Mouse (Mus musculus) midbrain, postnatal 0 days (tissue): ENCODE data around the gene Cog2. TPM values are rescaled to one million over a fixed set of nuclear protein-coding genes. Genes with fewer than 3 reads are reported as not detected.
A peak's percentile ranks its signal among the peaks of the same experiment; 100 is the strongest.

Source experiments
- ATAC-seq: fragments of 200-750 bp; cut with Nextera tagmentation; 2 replicates; pipeline ENCODE4 v1.8.0; 2017; ENCODE audit warnings: moderate number of reproducible peaks, mild to moderate bottlenecking, moderate TSS enrichment, moderate library complexity; ENCODE audit not compliant: low FRiP score
- DNase-seq: peaks from one replicate; pipeline ENCODE4 v3.0.0-alpha.2; 2015; ENCODE audit warnings: low spot score
- H3K27ac ChIP-seq: fragments of 300-500 bp; sonication (generic); 2 replicates; pipeline ENCODE4 v1.5.1; 2014; ENCODE audit warnings: low read depth, mild to moderate bottlenecking, low read length, mixed read lengths
- H3K27me3 ChIP-seq: fragments of 300-500 bp; sonication (generic); 2 replicates; pipeline ENCODE4 v1.6.1; 2014; ENCODE audit warnings: low read length, control low read depth, mixed read lengths; ENCODE audit not compliant: insufficient read depth
- H3K36me3 ChIP-seq: fragments of 300-500 bp; sonication (generic); 2 replicates; pipeline ENCODE4 v1.6.1; 2014; ENCODE audit warnings: low read length, control low read depth, mixed read lengths; ENCODE audit not compliant: insufficient read depth
- H3K4me1 ChIP-seq: fragments of 300-500 bp; sonication (generic); 2 replicates; pipeline ENCODE4 v1.6.1; 2014; ENCODE audit warnings: mild to moderate bottlenecking, control low read depth, antibody characterized with exemption, low read length, mixed read lengths; ENCODE audit not compliant: insufficient read depth
- H3K4me2 ChIP-seq: fragments of 300-500 bp; sonication (generic); 2 replicates; pipeline ENCODE4 v1.6.1; 2014; ENCODE audit warnings: low read depth, mild to moderate bottlenecking, low read length, mixed read lengths; ENCODE audit not compliant: poor library complexity, severe bottlenecking
- H3K4me3 ChIP-seq: fragments of 300-500 bp; sonication (generic); 2 replicates; pipeline ENCODE4 v1.5.1; 2014; ENCODE audit warnings: low read depth, mild to moderate bottlenecking, low read length, moderate library complexity
- H3K9ac ChIP-seq: fragments of 300-500 bp; sonication (generic); replicated peaks from 2 replicates; pipeline ENCODE4 v1.6.1; 2014; ENCODE audit warnings: mild to moderate bottlenecking, low read length, moderate library complexity, mixed read lengths; ENCODE audit not compliant: poor library complexity, severe bottlenecking
- H3K9me3 ChIP-seq: fragments of 300-500 bp; sonication (generic); 2 replicates; pipeline ENCODE4 v1.6.1; 2016; ENCODE audit warnings: low read length, control low read depth
- CTCF ChIP-seq: IDR thresholded peaks from 2 replicates; pipeline ENCODE4 v1.5.1; 2016; ENCODE audit warnings: antibody characterized with exemption, mild to moderate bottlenecking
- WGBS: fragments of 180-500 bp; shearing (Covaris S2); extraction: QIAGEN DNeasy Blood & Tissue Kit; methylation state at CpG from one replicate; pipeline ENCODE4 v1.1.7; 2014; 5-methylcytosine and 5-hydroxymethylcytosine counted together
- polyA plus RNA-seq: library from polyadenylated mRNA; unstranded; fragments of >200 nt; fragmentation: Nextera tagmentation; extraction: Ambion mirVana; gene quantifications from 2 replicates; pipeline ENCODE4 v1.2.1, GENCODE M21; 2015
- total RNA-seq: library from RNA; depleted of rRNA; stranded (reverse); fragments of >200 nt; gene quantifications from 2 replicates; pipeline ENCODE4 v1.2.3, GENCODE M21; 2014

Cog2 gene
- total and polyA plus RNA-seq, 2 experiments from 2014 or later: 15.8 to 26.7 TPM

DNA sequence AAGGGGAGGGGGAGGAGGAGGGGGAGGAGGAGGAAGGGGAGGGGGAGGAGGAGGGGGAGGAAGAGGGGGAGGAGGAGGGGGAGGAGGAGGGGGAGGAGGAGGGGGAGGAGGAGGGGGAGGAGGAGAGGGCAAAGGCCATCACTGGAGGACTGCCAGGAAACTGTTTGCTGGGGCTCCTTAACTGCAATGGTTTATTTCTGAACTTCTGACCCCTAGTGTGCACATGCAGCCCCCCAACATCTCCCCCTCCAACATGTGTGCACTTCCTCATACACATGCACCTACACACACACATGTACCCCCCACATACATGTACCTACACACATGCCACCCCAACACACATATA lies 51.8 kb downstream of the Cog2 start:
- Histone ChIP-seq H3K4me1 (no peaks in the 10 kb centered on the region), H3K36me3 (no peaks in the 10 kb centered on the region), H3K9me3 (no peaks in the 10 kb centered on the region), H3K4me2 (no peak overlapping the region), H3K9ac (no peak overlapping the region), H3K4me3 (no peak overlapping the region), H3K27me3 (0 out of 2 replicates have a peak, but pooled peaks cover 3% of the 10 kb centered on the region), H3K27ac (no peak overlapping the region)
- DNase-seq: no peak
- TF ChIP-seq CTCF: no peak
- ATAC-seq: no peak

DNA sequence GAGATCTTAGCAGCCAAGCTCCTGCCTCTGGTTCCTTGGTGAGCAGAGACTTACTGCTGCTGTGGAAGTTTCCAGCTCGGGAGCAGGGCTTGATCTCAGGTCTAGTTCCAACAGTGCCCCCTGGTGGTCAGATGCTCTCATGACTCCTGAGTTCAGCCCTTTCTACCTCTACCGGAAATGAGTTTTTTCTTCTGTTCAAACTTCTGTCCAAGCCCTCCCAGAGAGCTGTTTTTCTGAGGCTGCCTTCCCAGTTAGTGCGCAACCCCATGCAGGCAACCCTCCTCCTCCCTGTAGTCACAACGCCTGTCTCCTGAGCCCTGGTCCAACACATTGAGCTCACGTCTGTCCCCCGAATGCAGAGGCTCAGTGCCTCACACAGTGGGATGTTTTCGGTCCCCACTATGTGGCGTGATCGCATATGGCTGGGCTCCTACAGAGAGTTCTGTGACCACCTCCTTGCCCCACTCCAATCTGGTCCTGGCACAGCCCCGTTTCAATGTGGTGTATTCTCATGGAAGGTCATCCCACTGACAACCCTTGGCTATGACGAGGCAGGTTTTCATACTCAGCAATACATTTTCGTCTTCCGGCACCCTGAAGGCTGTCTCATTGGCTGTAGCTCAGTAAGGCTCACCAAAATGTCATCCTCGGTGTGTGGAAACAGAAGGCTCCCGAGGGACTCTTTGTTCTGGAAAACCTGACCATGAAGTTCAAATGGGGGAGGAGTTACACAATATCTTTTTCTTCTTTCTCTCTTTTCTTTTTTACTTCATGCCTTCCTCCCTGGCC lies 53.2 kb downstream of the Cog2 start:
- peak; percentile 94 for DNase-seq
- Histone ChIP-seq H3K4me2 (no peak overlapping the region), H3K9ac (no peak overlapping the region), H3K4me3 (no peak overlapping the region), H3K27me3 (0 out of 2 replicates have a peak, but pooled peaks cover 3% of the 10 kb centered on the region), H3K9me3 (no peaks in the 10 kb centered on the region), H3K4me1 (no peaks in the 10 kb centered on the region), H3K27ac (no peak overlapping the region), H3K36me3 (no peaks in the 10 kb centered on the region)
- peak; percentile 42; the same call in 1 of the 2 replicates for ATAC-seq
- peak; percentile 90 for TF ChIP-seq CTCF
- WGBS: 60% methylated on average over 15 of the region's 15 CpGs

DNA sequence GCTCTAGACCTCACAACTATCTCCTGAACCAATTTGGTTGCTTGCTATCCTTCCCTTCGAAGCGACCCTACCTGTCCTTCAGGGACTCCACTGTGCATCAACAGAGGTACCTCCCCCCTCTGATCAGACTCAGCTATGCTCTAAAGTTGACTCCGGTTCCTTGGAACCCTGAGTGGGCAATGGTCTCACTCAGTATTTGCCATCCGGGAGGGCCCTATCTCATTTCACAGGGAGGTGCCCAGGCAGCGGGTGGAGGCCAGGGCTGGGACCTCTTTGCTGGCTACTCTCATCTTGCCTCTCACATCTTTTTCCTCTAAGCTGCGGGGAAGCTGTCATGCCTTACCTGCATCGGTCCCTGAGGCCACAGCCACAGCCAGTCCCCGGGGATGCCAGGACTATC lies 55.2 kb downstream of the Cog2 start, which contains the start of gene Capn9:
TSS of gene Capn9 (plus strand) at position 301 of the 400 bp plus-strand sequence.
- H3K9ac ChIP-seq: no peak within 1 kb of the TSS
- no peaks in the 10 kb centered on the region for H3K36me3 ChIP-seq
- WGBS: 94% methylated on average over 8 of the region's 8 CpGs
- TF ChIP-seq CTCF: no peak
- H3K27ac ChIP-seq: no peak within 1 kb of the TSS
- H3K4me1 ChIP-seq: no peaks in the 10 kb centered on the region
- no peak within 1 kb of the TSS for H3K4me2 ChIP-seq
- no peak for DNase-seq
- H3K9me3 ChIP-seq: no peaks in the 10 kb centered on the region
- no peak within 1 kb of the TSS for H3K4me3 ChIP-seq
- H3K27me3 ChIP-seq: 0 out of 2 replicates have a peak, but pooled peaks cover 3% of the 10 kb centered on the region
- ATAC-seq: no peak

DNA sequence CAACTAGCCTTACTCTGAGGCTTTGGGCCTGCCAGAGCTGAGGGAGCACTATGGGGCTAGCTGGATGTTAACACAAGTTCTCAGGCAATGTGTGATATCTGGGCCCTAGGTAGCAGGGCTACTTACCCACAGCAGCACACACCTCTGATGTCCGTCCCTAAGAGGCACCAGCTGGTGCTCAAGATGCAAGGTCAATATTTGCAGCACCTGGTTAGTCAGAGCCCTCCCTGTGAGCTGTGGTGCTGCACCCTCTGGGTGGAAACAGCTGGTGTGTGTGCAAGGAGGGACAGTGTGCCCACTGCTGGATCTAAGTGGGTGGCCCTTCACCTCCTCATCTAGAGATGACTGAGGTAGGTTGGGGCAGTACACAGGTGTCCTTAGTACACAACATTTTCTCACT lies 56.2 kb downstream of the Cog2 start:
- no peak overlapping the region for H3K4me3 ChIP-seq
- H3K36me3 ChIP-seq: no peaks in the 10 kb centered on the region
- no peak overlapping the region for H3K4me2 ChIP-seq
- 91% methylated on average over 1 of the region's 1 CpGs for WGBS
- H3K9ac ChIP-seq: no peak overlapping the region
- no peak for TF ChIP-seq CTCF
- H3K27me3 ChIP-seq: 0 out of 2 replicates have a peak, but pooled peaks cover 3% of the 10 kb centered on the region
- DNase-seq (no peak), ATAC-seq (no peak)
- no peaks in the 10 kb centered on the region for H3K4me1 ChIP-seq
- H3K9me3 ChIP-seq: no peaks in the 10 kb centered on the region
- no peak overlapping the region for H3K27ac ChIP-seq

DNA sequence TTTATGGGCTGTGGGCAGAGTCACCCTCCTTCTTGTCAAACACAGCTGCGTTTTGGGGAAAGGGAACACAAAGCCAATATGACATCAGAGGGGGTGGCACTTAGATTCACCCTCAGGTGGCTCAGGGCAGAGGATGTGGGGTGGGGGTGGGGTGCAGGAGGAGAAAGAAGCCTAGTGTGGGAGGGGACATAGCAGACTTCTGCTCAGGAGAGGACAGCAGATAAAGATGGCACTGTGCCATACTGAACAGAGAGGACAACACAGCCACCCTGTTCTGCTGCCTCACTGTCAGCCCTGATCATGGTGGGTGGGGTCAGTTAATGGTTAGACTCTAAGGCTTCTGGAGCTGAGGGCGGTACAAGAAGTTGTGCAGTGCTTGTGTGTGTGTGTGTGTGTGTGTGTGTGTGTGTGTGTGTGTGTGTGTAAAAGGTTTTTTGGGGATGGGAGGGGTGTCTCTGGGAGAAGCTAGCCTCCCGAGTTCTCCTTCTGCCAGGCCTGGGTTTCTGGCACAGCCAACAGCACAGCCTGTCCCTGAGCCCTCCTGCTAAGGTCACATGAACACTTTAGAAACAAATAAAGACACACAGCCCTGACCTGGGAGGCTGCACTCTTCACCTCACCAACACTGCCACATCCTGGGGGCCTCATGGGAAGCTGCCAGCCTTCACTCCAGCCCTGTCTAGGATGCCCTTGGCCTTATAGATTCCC lies 65.3 kb downstream of the Cog2 start:
- Histone ChIP-seq H3K36me3 (no peaks in the 10 kb centered on the region), H3K27me3 (no peaks in the 10 kb centered on the region), H3K9ac (no peak overlapping the region), H3K4me3 (no peak overlapping the region), H3K4me2 (no peak overlapping the region), H3K9me3 (no peaks in the 10 kb centered on the region), H3K27ac (no peak overlapping the region), H3K4me1 (no peaks in the 10 kb centered on the region)
- ATAC-seq (peak; percentile 62; the same call in 1 of the 2 replicates), DNase-seq (peak; percentile 61)
- 45% methylated on average over 3 of the region's 3 CpGs for WGBS
- no peak for TF ChIP-seq CTCF

DNA sequence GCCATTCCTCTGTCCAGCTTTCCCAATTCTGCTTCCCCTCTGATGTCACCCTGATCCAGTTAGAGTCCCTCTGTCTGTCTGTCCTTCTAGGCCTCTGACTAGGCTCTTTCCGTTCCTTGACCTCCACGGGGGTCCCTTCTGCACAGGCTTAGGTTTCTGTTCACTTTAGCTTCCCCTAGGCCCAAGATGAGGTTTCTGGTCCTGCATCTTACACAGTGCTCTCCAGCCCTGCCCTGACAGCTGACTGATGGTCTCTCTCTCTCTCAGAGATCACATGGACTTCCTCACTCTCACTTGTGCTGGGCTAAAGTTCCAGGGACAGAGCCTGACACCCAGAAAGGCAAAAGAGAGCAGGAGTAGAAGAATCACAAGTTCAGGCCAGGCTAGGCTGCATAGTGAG lies 66.0 kb downstream of the Cog2 start:
- no peaks in the 10 kb centered on the region for H3K27me3 ChIP-seq
- DNase-seq (no peak), ATAC-seq (no peak)
- H3K9me3 ChIP-seq: no peaks in the 10 kb centered on the region
- 93% methylated on average over 2 of the region's 2 CpGs for WGBS
- no peak overlapping the region for H3K9ac ChIP-seq
- no peak overlapping the region for H3K4me3 ChIP-seq
- H3K36me3 ChIP-seq: no peaks in the 10 kb centered on the region
- H3K4me1 ChIP-seq: no peaks in the 10 kb centered on the region
- no peak overlapping the region for H3K4me2 ChIP-seq
- H3K27ac ChIP-seq: no peak overlapping the region
- no peak for TF ChIP-seq CTCF
